Mouse (Mus musculus): ENCODE measurements around the gene Lsm12. TPM values are rescaled to one million over a fixed set of nuclear protein-coding genes. Genes with fewer than 3 reads are reported as not detected.

The Lsm12 gene
- 11.3 and 13.1 TPM in 2 replicates for polyA plus RNA-seq (2012; rRNA removed)

DNA sequence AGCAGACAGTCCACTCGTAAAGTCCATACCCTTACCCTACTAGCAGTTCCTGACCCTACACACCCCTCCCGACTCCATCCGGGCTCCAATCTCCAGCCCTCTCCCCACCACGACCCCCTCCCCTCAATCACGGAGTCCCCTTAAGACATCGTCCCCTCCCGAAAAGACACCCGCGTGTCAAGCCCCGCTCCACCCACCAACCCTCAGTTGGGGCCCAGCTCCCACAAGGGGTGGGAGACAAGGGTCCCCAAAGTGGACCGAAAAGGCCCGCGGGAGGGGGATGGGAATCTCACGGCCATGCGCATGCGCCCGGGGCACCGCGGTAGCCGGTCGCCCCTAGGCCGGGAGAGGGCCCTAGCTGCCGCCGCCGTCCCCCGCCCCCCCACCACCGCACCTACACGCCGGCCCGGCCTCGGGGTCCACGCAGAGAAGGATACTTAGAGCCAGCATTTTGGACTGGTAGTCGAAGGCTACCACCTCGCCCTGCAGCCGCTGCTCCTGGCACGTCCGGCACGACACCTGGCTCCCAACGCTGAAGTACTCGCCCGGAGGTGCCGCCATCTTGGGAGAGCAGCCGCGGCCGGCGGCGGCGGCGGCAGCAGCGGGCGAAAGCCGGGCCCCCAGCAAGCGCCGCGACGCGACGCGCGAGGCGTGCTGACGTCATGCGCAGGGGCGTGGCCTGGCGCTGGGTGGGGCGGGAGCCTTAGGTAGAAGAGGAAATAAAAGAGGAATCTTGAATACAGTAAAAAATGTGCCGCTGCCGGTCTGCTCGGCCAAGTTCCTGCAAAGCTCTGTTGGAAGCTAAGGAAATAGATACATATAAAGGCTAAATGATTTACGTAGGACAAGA lies at the start of gene Lsm12:
Gene Lsm12 (minus strand): TSS at position 651 of the 850 bp plus-strand sequence.

GRCm38 (mm10) chr11:102230006-102230741 lies 45.1 kb upstream of the Lsm12 start, which contains the start of gene Hdac5:
Gene Hdac5, minus strand, starts transcription at chr11:102230166.

GRCm38 (mm10) chr11:102189461-102190436 lies 4.7 kb upstream of the Lsm12 start, which contains the start of gene G6pc3:
Gene G6pc3, plus strand, starts transcription at chr11:102189620.

GRCm38 (mm10) chr11:102156039-102156785 lies 28.9 kb downstream of the Lsm12 start, which contains the start of gene Tmem101:
Gene Tmem101, minus strand, starts transcription at chr11:102156404.

GRCm38 (mm10) chr11:102145471-102146001 lies 39.6 kb downstream of the Lsm12 start, which contains the start of gene Nags:
Gene Nags, plus strand, starts transcription at chr11:102145513.

Other genes with a start within 250 kb of the Lsm12 start
- 0.08 and 0.12 TPM in 2 replicates for gene Sost, start 218.3 kb downstream of the Lsm12 start, polyA plus RNA-seq (2012; rRNA removed)
- gene Cfap97d1, start 201.0 kb downstream of the Lsm12 start, polyA plus RNA-seq (2012; rRNA removed): not detected in 2 replicates
- gene Dusp3, start 198.3 kb downstream of the Lsm12 start, polyA plus RNA-seq (2012; rRNA removed): 7.9 and 8.0 TPM in 2 replicates
- gene Mpp3, start 156.8 kb downstream of the Lsm12 start, polyA plus RNA-seq (2012; rRNA removed): 0.62 and 1.1 TPM in 2 replicates
- 1.4 and 1.5 TPM in 2 replicates for gene Cd300lg, start 143.8 kb downstream of the Lsm12 start, polyA plus RNA-seq (2012; rRNA removed)
- gene Mpp2, start 96.8 kb downstream of the Lsm12 start, polyA plus RNA-seq (2012; rRNA removed): 3.7 and 4.3 TPM in 2 replicates
- 0.19 TPM in 1 of 2 replicates, not detected in the other for gene Ppy, start 84.0 kb downstream of the Lsm12 start, polyA plus RNA-seq (2012; rRNA removed)
- gene Pyy, start 77.5 kb downstream of the Lsm12 start, polyA plus RNA-seq (2012; rRNA removed): 0.61 and 1.6 TPM in 2 replicates
- gene Nags, start 39.8 kb downstream of the Lsm12 start, polyA plus RNA-seq (2012; rRNA removed): 24.4 and 27.6 TPM in 2 replicates
- 6.8 and 7.4 TPM in 2 replicates for gene Tmem101, start 28.9 kb downstream of the Lsm12 start, polyA plus RNA-seq (2012; rRNA removed)
- 9.6 and 11.1 TPM in 2 replicates for gene G6pc3, start 4.3 kb upstream of the Lsm12 start, polyA plus RNA-seq (2012; rRNA removed)
- gene Hdac5, start 44.9 kb upstream of the Lsm12 start, polyA plus RNA-seq (2012; rRNA removed): 23.1 and 27.8 TPM in 2 replicates
- 4.9 and 5.0 TPM in 2 replicates for gene BC030867, start 63.6 kb upstream of the Lsm12 start, polyA plus RNA-seq (2012; rRNA removed)
- 0.20 and 0.26 TPM in 2 replicates for gene Asb16, start 83.4 kb upstream of the Lsm12 start, polyA plus RNA-seq (2012; rRNA removed)
- gene Tmub2, start 99.6 kb upstream of the Lsm12 start, polyA plus RNA-seq (2012; rRNA removed): 21.9 and 22.2 TPM in 2 replicates
- gene Atxn7l3, start 111.3 kb upstream of the Lsm12 start, polyA plus RNA-seq (2012; rRNA removed): 10.8 and 12.7 TPM in 2 replicates
- gene Ubtf, start 134.4 kb upstream of the Lsm12 start, polyA plus RNA-seq (2012; rRNA removed): 24.8 and 26.1 TPM in 2 replicates
- 295 and 300 TPM in 2 replicates for gene Slc4a1, start 180.9 kb upstream of the Lsm12 start, polyA plus RNA-seq (2012; rRNA removed)
- gene Rundc3a, start 208.1 kb upstream of the Lsm12 start, polyA plus RNA-seq (2012; rRNA removed): 0.50 and 0.54 TPM in 2 replicates
- gene Slc25a39, start 222.7 kb upstream of the Lsm12 start, polyA plus RNA-seq (2012; rRNA removed): 199 and 201 TPM in 2 replicates
- 54.1 and 57.5 TPM in 2 replicates for gene Grn, start 245.0 kb upstream of the Lsm12 start, polyA plus RNA-seq (2012; rRNA removed)

Data from liver, embryonic 18 days (tissue).